Mouse (Mus musculus): ENCODE measurements at regions not wholly inside any gene's neighbourhood (a gene's known extent, or its start where the extent isn't known, plus 50 kb on each side); places are given as distances from the start of the nearest gene placed in this dataset.

GRCm38 (mm10) chr1:62872771-62873170, 169.7 kb downstream of the Nrp2 start:
- no peaks in the 10 kb centered on the region for H3K27me3 ChIP-seq (replicated peaks)
- H3K79me2 ChIP-seq (replicated peaks; ENCODE audit: control insufficient read depth, extremely low read depth, insufficient read depth, poor library complexity, severe bottlenecking), result no peaks in the 10 kb centered on the region
- in situ Hi-C loops (cut with MboI; ENCODE audit: low pct_ligation_motif_present, low pct_unique_long_range_greater_than_20kb, low sequenced_read_pairs) (no loop called here), dilution Hi-C loops (cut with MboI; ENCODE audit: extremely low pct_ligation_motif_present, extremely low pct_unique_long_range_greater_than_20kb, low sequenced_read_pairs) (no loop called here)
- no peaks in the 10 kb centered on the region for H3K9me3 ChIP-seq (replicated peaks; ENCODE audit: low read length)
- no peak overlapping the region for H3K9ac ChIP-seq (ENCODE audit: insufficient read depth, low read depth)
- peaks cover 0 to 22% of the 10 kb centered on the region in 2 experiments; a peak in 2 of 4 replicates for H3K4me1 ChIP-seq (ENCODE audit: control insufficient read depth in 1 of 2, insufficient read depth in 2 of 2)
- H3K4me2 ChIP-seq (ENCODE audit: insufficient read depth, low read depth, poor library complexity, severe bottlenecking), result no peak overlapping the region
- no peak for DNase-seq (ENCODE audit: extremely low read depth)
- no peak overlapping the region for H3K4me3 ChIP-seq (replicated peaks in 1 of 3; ENCODE audit: low read depth in 2 of 3, low read length in 2 of 3, poor library complexity in 1 of 3)
- H3K36me3 ChIP-seq (replicated peaks in 1 of 2; ENCODE audit: control insufficient read depth in 1 of 2, insufficient read depth in 1 of 2, low read length in 1 of 2), result no peaks in the 10 kb centered on the region
- H3K27ac ChIP-seq (ENCODE audit: insufficient read depth, low read depth), result no peak overlapping the region
- no peak for TF ChIP-seq SMC3 (IDR thresholded peaks at IDR 0.05; ENCODE audit: low read depth, low read length)
- no peak for TF ChIP-seq IRF4 (IDR thresholded peaks at IDR 0.05; ENCODE audit: low read depth, low read length)
- no peak for TF ChIP-seq BHLHE40 (IDR thresholded peaks at IDR 0.05; ENCODE audit: low read depth, low read length)
- TF ChIP-seq MAFK (IDR thresholded peaks at IDR 0.05; ENCODE audit: insufficient replicate concordance, low read length), result no peak
- TF ChIP-seq GABPA (IDR thresholded peaks at IDR 0.05; ENCODE audit: insufficient replicate concordance, low read depth, low read length), result no peak
- TF ChIP-seq CHD2 (IDR thresholded peaks at IDR 0.05; ENCODE audit: low read length), result no peak
- no peak for TF ChIP-seq ZC3H11A (IDR thresholded peaks at IDR 0.05; ENCODE audit: low read depth, low read length)

GRCm38 (mm10) chr1:62875631-62876030, 172.5 kb downstream of the Nrp2 start:
- no peaks in the 10 kb centered on the region for H3K79me2 ChIP-seq (replicated peaks; ENCODE audit: control insufficient read depth, extremely low read depth, insufficient read depth, poor library complexity, severe bottlenecking)
- in situ Hi-C loops (cut with MboI; ENCODE audit: low pct_ligation_motif_present, low pct_unique_long_range_greater_than_20kb, low sequenced_read_pairs) (no loop called here), dilution Hi-C loops (cut with MboI; ENCODE audit: extremely low pct_ligation_motif_present, extremely low pct_unique_long_range_greater_than_20kb, low sequenced_read_pairs) (no loop called here)
- TF ChIP-seq MEF2A (IDR thresholded peaks at IDR 0.05; ENCODE audit: borderline replicate concordance, low read depth, low read length) (no peak), EP300 (IDR thresholded peaks at IDR 0.05; ENCODE audit: low read length) (no peak), CTCF (conservative IDR thresholded peaks at IDR 0.05 in 1 of 2, IDR thresholded peaks at IDR 0.05 in 1 of 2; ENCODE audit: low read depth in 2 of 2, low read length in 2 of 2) (no peak), UBTF (IDR thresholded peaks at IDR 0.05; ENCODE audit: low read depth, low read length) (no peak)
- no peak overlapping the region for H3K4me3 ChIP-seq (replicated peaks in 1 of 3; ENCODE audit: low read depth in 2 of 3, low read length in 2 of 3, poor library complexity in 1 of 3)
- no peaks in the 10 kb centered on the region for H3K27me3 ChIP-seq (replicated peaks)
- H3K9ac ChIP-seq (ENCODE audit: insufficient read depth, low read depth), result no peak overlapping the region
- DNase-seq (ENCODE audit: extremely low read depth), result no peak
- no peaks in the 10 kb centered on the region for H3K9me3 ChIP-seq (replicated peaks; ENCODE audit: low read length)
- no peak overlapping the region for H3K4me2 ChIP-seq (ENCODE audit: insufficient read depth, low read depth, poor library complexity, severe bottlenecking)
- peaks cover 0 to 22% of the 10 kb centered on the region in 2 experiments; a peak in 2 of 4 replicates for H3K4me1 ChIP-seq (ENCODE audit: control insufficient read depth in 1 of 2, insufficient read depth in 2 of 2)
- no peaks in the 10 kb centered on the region for H3K36me3 ChIP-seq (replicated peaks in 1 of 2; ENCODE audit: control insufficient read depth in 1 of 2, insufficient read depth in 1 of 2, low read length in 1 of 2)
- no peak overlapping the region for H3K27ac ChIP-seq (ENCODE audit: insufficient read depth, low read depth)

GRCm38 (mm10) chr1:62876685-62877084, 173.6 kb downstream of the Nrp2 start:
- in situ Hi-C loops (cut with MboI; ENCODE audit: low pct_ligation_motif_present, low pct_unique_long_range_greater_than_20kb, low sequenced_read_pairs), result no loop called here
- H3K4me3 ChIP-seq (replicated peaks in 1 of 3; ENCODE audit: low read depth in 2 of 3, low read length in 2 of 3, poor library complexity in 1 of 3), result no peak overlapping the region

More at GRCm38 (mm10) chr1:62876685-62877084, 173.6 kb downstream of the Nrp2 start:
- Histone ChIP-seq H3K9me3 (replicated peaks; ENCODE audit: low read length) (no peaks in the 10 kb centered on the region), H3K4me2 (ENCODE audit: insufficient read depth, low read depth, poor library complexity, severe bottlenecking) (no peak overlapping the region), H3K4me1 (ENCODE audit: control insufficient read depth in 1 of 2, insufficient read depth in 2 of 2) (peaks cover 0 to 22% of the 10 kb centered on the region in 2 experiments; a peak in 2 of 4 replicates), H3K36me3 (replicated peaks in 1 of 2; ENCODE audit: control insufficient read depth in 1 of 2, insufficient read depth in 1 of 2, low read length in 1 of 2) (no peaks in the 10 kb centered on the region), H3K9ac (ENCODE audit: insufficient read depth, low read depth) (no peak overlapping the region), H3K27ac (ENCODE audit: insufficient read depth, low read depth) (no peak overlapping the region), H3K27me3 (replicated peaks) (no peaks in the 10 kb centered on the region), H3K79me2 (replicated peaks; ENCODE audit: control insufficient read depth, extremely low read depth, insufficient read depth, poor library complexity, severe bottlenecking) (no peaks in the 10 kb centered on the region)
- DNase-seq (ENCODE audit: extremely low read depth), result no peak
- dilution Hi-C loops (cut with MboI; ENCODE audit: extremely low pct_ligation_motif_present, extremely low pct_unique_long_range_greater_than_20kb, low sequenced_read_pairs), result no loop called here
- TF ChIP-seq KAT2A (IDR thresholded peaks at IDR 0.05; ENCODE audit: insufficient replicate concordance, low read length), result no peak
- no peak for TF ChIP-seq CTCF (conservative IDR thresholded peaks at IDR 0.05 in 1 of 2, IDR thresholded peaks at IDR 0.05 in 1 of 2; ENCODE audit: low read depth in 2 of 2, low read length in 2 of 2)
- TF ChIP-seq UBTF (IDR thresholded peaks at IDR 0.05; ENCODE audit: low read depth, low read length), result no peak
- no peak for TF ChIP-seq RCOR1 (conservative IDR thresholded peaks at IDR 0.05; ENCODE audit: low read depth, low read length)
- no peak for TF ChIP-seq ZNF384 (IDR thresholded peaks at IDR 0.05; ENCODE audit: low read depth, low read length)
- TF ChIP-seq JUND (conservative IDR thresholded peaks at IDR 0.05; ENCODE audit: low read depth, low read length), result no peak
- no peak for TF ChIP-seq EP300 (IDR thresholded peaks at IDR 0.05; ENCODE audit: low read length)
- TF ChIP-seq E2F4 (IDR thresholded peaks at IDR 0.05; ENCODE audit: insufficient replicate concordance, low read depth, low read length), result no peak
- no peak for TF ChIP-seq HCFC1 (IDR thresholded peaks at IDR 0.05; ENCODE audit: low read depth, low read length)
- no peak for TF ChIP-seq BHLHE40 (IDR thresholded peaks at IDR 0.05; ENCODE audit: low read depth, low read length)
- TF ChIP-seq CHD1 (IDR thresholded peaks at IDR 0.05; ENCODE audit: low read depth, low read length), result no peak
- TF ChIP-seq USF2 (conservative IDR thresholded peaks at IDR 0.05; ENCODE audit: low read depth, low read length), result no peak
- no peak for TF ChIP-seq JUN (IDR thresholded peaks at IDR 0.05; ENCODE audit: insufficient read depth, low read depth, low read length)

All from CH12.LX (cell line).